Mouse (Mus musculus) fibroblast of lung, adult 2 months (primary cell): ENCODE results near the gene Enpp5.

Experiments used
- DNase-seq: peaks from one replicate; pipeline ENCODE4 v3.0.0-alpha.2; 2011; ENCODE audit warnings: low read depth

Gene Enpp5

DNA sequence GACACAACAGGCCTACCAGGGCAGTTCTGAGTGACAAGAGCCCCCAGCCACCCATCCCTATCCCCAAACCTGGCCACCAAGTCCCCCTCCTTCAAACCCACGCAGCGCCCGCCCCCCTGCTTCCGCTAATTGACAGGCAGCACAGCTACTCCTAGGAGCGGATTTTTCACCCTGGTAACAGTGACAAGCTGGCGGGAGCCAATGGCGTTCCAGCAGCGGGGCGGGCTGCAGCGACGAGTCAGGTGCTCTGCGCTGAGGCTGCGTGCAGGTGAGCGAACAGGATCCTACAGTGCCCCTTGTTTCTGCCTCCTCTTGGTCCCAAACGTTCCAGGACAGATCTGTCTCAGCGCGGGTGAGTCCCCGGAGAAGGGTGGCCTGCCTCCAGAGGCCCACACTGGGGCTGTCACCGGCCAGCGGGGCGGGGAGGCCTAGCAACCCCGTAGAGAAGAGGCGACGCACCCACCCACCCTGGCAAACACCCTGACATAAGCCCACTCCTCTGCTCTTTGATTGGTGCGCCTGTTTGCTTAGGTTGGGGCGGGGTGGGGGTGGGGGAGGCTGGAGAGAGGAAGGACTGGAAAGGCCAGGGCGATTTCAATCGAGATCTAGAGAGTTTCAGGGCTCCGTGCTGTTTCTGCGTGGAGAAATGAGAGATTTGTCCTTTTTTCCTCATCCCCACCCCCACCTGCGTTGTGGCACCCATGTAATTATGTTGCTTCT is at the start of gene Enpp5:
Gene Enpp5, plus strand, starts transcription at position 183 of the 720 bp plus-strand sequence.
- DNase-seq: peak; percentile 30

DNA sequence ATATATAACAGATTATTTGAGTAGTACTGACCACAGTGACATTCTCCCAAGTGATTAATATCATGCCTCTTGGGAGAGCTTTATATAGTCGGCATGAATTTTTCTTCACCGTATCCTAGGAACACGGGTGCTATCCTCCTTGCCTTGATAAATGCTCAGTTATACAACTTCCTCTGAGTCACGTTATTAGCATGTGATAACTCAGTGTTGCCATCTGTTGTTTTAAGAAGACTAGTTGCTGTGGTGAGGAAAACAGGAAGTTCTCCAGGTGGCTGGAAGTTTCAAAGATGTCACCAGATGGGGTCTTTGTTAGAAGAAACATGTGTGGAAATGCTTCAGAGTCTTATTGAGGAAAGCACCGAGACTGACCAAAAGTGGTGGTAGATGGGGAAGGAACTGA is 49.0 kb upstream of the Enpp5 start:
- no peak for DNase-seq

DNA sequence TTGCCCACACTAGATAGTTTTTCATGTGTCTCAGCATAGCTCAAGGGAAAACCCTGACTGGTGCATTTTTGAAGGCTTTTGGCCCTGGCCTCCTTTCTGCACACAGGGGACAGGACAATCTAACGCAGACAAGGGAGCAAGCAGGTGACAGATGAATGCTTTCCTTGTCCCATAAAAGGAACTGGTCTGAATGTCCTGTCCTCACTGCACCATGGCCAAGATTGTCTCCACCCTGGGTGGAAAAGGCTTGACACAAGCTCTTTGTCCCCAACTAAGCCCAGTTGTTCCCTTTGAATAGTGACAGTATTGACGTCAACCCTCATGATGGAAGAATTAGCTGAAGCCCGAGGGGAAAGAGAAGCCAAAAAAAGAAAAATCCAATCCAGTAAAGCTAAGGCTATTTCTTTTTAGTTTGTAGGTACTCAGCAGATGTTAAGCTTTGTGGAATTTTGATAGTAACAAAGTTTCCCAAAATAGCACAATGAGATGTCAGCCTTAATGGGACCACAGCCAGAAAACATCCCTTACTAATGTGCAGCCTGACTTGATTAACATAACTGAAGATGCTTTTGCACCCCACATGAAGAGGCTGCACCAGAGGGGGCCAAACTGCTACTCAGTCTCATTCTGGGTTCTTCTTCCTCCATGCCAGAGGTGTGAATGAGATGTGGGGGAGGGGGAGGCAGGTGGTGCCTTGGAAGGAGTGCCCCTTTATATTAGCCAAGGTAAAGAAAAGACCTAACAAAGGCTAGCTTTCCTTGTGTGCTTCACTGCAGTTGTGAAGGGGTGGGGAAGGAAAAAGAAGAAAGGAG is 47.6 kb upstream of the Enpp5 start:
- DNase-seq: no peak

DNA sequence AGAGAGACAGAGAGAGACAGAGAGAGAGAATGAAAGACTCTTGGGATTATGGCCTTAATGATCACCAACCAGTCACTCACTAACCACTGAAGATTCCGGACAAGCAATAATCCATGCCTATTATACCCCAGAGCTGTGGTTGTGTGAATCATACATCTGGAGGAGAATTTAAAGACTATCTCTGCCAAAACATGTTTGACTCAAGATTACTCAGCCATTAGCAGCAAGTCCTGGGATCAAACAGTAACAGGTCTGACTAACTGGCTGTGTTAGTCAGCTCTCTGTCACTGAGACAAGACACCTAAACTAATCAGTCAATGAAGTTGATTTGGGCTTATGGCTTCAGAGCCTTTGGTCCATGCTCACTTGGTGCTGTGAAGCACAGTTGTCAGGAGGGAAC is 43.6 kb upstream of the Enpp5 start:
- DNase-seq: no peak

DNA sequence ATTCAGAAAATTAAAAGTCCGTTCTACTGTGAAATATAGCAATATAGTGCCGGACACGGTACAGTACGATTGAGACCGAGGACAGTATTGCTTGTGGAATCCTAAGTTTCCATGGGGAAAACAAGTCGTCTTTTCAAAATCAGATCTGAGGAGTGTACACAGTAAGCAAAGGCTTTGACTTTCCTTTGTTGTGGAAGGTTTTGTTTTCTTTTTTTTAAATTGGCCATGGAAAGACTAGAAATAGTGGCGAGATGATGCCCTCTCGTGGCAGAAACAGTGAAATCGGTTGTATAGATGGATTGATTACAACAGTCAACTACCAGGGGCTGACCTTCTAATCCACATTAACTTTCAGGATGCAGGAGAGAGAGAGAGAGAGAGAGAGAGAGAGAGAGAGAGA is 40.0 kb upstream of the Enpp5 start:
- peak; percentile 26 for DNase-seq

DNA sequence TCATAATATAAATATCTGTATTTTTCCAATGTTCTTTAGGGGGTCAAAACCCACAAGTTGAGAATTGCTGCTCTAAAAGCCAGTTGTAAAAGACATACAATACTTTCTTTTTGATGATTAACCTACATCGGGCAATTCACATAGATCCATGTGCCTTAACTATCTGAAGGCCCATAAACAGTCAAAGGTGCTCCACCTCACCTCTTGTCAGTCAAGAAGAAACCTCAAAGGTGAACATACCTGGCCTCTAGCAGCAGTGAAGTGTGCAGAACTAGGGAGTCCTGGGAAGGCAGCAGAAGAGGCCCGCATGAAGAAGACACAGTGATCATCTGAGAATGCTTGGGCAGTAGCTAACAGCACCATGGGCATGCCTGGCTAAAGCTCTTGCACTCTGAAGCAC is 38.2 kb upstream of the Enpp5 start:
- no peak for DNase-seq

DNA sequence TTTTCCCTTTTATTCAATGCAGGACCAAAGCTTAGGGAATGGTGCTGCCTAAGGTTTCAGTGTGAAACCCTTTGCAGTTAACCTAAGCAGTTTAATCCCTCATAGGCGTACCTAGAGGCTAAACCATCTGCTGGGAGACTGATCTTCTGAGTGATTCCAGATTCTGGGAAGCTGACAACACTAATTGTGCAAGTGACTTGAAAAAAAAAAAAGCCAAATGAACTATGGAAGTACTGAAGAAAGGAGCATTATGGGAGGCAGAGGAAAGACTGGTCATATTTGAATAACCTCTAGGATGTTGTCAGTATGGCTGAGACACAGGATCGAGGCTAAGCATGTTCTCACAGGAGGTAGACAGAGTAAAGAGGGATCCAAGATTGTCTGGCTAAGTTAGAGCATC is 36.3 kb upstream of the Enpp5 start:
- DNase-seq: no peak

DNA sequence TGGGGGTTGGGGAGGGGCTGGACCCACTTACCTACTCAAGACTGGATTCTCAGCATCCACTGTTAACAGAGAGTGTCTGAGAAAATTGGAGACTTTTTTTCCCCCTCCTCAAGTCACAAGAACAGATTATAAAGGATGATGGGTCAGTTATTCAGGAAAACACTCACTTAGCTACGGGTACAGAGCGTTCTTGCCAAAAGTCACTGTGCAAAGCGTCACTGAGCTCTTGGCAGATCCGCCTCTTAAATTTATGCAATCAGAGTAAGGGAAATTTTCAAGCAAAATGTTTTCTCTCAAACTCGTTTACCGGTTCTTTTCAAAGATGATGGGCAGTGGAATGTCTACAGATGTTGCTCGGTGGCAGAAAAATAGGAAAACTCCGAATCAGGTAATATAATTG is 35.8 kb upstream of the Enpp5 start:
- DNase-seq: no peak

DNA sequence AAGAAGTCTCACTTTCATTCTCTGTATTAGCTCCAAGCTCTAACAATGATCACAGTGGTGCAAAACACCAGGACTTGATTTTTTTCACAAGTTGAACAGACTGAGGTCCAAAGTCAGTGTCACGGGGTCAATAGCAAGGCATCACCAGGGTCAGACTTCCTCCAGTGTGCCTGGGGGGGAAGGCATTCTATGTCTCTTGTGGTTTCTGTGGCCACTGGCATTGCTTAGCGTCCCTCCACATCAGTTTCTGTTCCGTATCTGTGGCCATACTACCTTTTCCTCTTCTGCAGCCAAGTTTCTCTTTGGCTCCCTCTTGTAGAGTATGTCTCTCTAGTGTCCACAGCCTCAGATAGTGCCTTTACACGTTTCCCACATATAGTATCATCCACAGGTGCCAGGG is 25.2 kb upstream of the Enpp5 start:
- no peak for DNase-seq

DNA sequence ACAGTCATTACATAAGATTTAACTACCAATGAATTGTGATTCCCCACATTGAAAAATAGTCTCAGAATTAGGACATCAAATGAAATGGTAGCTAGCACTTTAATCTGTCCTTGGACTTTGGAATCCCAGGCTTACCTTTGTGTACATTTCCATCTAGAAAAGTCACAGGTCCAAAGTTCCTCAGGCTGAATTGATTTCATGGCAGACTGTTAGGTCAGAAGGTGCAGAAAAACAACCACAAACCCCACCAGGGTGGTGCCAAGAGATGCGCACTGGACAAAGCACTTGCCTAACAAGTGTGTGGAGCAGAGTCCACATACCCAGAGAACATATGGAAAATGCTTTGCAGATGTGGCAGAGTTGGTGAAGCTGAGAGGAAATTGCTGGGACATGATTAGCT is 21.5 kb upstream of the Enpp5 start:
- DNase-seq: no peak

DNA sequence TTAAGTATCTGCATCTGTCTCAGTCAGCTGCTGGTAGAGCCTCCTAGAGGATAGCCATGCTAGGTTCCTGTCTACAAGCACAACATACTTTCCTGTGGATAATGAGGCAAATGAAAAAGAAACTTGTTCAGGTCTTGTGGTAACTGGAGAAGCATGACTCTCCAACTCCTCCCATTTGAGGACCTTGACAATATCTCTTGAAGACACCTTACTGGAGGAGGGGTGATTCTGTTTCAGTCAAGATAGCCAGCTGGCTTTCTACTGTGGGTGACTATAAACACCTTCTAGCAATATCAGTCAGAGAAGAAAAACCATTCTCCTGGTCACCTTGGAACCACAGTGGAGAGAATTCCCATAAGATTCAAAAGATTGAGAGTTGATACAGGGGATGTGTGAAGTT is 20.5 kb upstream of the Enpp5 start:
- DNase-seq: no peak

DNA sequence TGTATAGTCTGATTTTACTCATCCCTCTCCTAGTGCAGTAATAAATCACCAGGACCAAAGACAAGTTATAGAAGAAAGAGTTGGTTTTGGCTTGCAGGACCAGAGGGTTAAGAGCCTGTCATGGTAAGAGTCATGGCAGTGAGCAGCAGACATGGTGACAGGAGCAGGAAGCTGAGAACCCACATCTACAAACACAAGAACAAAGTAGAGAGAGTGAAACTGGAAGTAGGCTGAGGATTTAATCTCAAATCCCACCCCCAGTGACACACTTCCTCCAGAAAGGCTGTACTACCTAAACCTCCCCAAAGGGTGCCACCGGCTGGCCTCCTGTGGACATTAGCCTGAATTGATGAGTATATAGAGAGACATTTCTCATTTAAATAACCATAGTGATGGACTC is 17.8 kb upstream of the Enpp5 start:
- DNase-seq: no peak

DNA sequence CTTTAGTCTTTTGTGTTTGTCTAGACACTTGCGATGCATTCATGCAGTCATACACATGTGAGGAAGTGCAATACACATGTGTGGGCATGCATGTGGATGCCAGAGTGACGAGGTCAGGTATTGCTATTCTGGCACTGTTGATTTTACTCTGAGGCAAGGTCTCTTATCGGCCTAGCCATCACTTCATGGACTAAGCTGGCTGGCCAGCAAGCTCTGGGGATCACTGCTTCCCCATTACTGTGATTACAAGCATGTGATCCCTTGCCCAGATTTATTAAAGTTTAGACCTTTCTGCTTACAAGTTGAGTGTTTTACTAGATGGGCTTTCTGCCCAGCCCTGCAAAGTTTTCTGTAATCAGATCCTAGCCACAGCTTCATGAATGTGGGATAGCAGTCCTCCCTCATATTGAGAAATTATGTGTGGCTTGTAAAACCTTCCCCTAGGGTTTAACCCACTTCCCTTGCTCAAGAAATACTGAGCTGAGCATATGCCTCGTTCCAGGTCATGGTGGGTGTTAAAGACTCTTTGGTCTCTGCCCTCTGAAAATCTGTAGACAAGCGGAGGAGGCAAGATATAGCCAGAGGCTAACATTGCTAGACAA is 17.2 kb upstream of the Enpp5 start:
- peak; percentile 70 for DNase-seq

DNA sequence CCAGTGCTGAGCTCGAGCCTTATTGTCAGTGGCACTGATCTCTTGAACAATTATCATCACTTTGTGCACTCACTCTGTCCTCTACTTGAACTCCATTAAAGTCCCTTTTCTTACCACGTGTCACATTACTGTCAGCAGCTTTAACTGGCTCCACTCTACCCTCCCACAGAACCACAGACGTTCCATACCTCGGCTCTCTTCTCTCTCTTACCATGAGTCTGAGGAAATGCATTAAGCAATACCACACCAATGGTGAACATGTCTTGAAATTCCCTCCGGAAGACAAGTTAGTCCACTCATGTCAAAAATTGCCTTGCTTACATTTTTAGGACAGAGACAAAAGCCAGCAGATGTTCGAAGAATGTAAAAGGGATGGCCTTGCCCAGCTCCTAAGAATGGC is 9.7 kb upstream of the Enpp5 start:
- no peak for DNase-seq

DNA sequence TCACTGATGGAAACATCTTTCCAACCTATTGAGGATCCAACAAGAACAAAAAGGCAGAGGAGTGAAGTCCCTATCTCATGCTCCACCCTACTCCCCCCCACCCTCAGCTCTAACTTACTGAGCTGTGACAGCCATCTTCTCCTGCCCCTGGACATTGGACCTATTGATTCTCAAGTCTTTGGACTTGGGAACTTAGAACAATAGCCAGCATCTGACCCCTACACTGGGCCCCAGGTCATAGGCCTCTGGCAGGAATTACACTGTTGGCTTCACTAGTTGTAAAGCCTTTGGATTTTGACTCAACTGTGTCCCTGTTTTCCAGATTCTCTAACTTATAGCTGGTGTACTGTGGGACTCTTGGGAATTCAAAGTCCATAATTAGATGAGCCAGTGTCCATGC is 6.9 kb upstream of the Enpp5 start:
- no peak for DNase-seq

DNA sequence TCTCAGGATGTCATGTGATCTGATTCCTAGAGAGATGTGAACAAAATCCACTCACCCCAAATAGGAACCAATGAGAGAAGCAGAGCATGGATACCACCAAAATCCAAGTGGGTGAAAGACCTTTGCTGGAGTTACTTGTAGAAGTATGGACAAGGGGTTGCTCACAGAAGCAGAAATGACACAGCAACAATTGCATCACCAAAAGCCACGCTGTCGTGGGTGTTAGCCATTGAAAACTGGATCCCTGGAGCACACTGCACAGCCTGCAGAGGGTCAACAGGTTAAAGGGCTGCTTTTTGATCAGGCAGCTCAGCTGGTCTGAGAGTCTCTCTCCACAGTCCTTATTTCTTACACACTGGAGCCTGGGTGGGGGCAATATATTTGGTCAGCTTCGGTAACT is 3.0 kb upstream of the Enpp5 start:
- DNase-seq: no peak

DNA sequence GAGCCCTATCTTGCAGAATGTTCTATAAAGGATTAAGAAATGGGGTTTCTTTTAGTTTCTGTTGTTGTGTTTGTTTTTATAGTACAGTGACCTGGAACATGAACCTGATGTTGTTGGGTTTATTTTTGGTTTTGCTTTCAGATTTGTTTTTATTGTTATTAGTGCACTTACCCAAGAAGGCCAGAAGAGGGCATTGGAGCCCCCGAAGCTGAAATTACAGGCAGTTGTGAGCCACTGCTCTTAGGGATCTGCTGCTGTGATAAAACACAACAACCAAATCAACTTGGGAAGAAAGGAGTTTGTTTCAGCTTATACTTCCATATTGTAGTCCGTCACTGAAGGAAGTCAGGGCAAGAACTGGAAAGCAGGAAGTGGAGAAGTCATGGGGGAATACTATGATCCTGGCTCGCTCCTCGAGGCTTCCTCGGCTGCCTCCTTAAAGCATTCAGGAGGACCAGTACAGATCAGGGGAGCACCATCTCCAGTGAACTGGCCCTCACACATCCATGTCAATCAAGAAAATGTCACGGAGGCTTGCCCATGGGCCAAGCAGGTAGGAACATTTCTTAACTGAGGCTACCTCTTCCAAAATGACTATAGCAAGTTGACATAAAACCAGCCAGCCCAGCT is 2.4 kb upstream of the Enpp5 start:
- peak; percentile 10 for DNase-seq

DNA sequence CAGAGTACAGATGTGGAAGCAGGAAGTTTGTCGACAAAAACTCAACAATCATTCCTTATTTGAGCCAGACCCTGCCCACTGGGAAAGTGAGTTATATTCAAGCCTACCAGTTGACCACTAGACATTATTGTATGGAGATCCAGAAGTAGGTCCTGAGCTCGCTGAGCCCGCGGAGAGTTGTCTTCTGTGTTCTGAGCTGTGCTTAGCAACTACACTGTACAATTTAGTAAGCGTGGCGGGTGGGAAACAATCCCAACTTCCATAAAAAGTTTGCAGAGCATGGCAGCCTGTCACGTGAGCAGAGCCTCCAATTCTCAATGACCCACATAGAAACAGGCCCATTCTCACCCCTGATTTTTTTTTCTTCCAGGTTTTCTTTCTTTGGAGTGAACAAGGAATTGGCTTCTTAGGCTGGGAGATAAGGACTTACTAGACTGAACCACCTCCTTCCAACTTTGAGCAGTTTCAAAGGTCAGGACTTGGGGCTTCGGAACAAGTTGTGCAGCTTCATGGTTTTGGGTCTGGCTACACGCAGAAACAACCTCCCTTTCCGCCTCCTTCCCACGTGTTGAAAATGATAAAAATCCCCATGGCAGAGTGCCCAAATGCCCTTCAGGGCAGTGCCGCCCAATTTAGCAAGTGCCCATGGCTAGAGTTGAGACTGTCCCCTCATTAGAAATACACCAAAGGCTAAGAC is 1.3 kb upstream of the Enpp5 start:
- DNase-seq: no peak

DNA sequence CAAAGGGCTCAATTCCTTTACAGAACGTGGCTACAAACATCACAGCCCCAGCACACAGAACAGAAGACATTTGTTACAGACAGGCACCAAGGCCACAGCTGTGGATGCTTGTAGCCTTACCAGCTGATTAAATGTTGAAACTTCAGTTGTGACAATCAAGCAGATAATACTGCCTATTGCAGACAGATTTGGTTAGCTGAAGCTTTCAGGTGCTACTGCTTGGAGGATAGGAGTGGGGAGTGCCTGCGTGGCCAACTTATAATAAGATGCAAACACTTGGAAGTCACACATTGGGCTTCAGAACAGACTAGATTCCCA is 811 bp upstream of the Enpp5 start:
- DNase-seq: no peak

DNA sequence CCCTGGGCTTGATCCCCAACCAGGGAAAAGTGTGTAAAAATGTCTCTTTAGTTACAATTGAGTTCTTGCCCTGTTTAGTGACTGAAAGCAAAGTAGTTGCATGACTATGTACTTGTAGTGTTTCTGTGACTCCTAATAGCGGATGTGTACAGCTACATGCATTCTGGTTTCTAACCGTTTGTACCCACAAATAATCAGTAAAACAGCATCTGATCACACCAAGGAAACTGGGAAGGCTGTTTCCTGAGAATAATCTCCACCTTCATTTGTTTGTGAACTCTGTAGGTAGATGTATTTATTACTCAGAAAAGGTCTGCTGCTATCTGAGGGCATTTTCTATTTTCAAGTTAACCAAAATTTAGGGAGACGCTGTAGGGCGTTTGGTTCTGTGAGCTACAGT is 4.5 kb downstream of the Enpp5 start:
- DNase-seq: no peak

DNA sequence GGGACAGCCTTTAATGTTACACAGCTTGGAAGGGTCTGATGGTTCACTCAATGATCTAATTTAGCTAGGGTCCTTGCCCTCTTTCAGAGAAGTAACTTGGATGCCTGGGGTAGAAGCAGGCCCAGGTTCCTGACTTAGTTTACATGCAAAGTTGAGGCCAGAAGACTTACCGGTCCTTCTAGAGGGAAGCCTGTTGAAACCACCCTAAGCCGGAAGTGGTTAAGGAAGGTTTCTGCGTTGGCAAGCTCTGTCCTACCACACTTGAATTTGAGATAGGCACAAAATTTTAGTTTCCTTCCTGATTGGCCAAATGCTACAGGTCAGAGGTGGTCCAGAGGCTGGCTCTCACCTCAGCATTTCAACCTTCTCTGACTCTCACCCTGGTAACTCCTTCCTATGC is 9.6 kb downstream of the Enpp5 start:
- no peak for DNase-seq

DNA sequence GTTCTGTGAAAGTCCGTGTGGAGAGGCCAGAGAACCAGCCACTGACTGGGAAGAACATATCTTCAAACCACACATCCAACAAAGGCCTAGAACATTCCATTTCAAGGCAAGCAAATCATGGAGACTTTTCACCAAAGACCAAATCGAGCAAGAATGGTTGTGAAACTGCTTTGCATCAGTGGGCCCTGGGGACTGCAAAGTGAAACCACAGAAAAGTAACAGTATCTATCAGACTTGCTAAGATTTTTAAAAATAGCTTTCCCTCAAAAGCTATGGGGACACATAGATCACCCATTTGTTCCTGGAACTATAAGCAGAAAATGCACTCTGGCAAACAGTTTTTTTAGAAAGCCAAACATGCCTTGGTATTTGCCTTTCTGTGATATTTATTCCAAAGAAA is 12.3 kb downstream of the Enpp5 start:
- DNase-seq: no peak

DNA sequence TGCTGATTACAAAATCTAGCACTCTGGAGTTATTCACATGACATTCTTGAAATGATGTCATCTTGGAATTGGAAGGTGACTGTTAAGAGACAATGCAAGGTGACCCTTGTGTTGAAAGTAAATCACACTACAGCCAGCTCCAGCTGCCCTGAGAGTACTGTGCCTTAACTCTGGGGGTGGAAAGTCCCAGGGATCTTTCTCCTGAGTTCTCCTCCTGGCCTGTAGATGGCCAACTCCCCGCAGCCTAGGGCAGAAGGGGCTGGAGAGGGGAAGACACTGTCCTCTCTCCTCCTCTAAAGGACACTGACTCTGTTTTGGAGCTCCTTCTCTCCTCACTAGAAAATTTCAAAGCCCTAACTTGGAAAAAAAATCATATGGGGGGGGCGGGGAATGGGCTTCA is 12.9 kb downstream of the Enpp5 start:
- DNase-seq: no peak
